Mouse (Mus musculus): ENCODE results near the gene Slc26a10. TPM values are rescaled to one million over a fixed set of nuclear protein-coding genes. Genes with fewer than 3 reads are reported as not detected.
A peak's percentile ranks its signal among the peaks of the same experiment; 100 is the strongest.
"Not testable (repeated sequence)": the region's sequence is repeated elsewhere in the genome, so short reads cannot be mapped to it uniquely, and the experiment has no call there.

Gene Slc26a10
- polyA plus RNA-seq, 1 experiment, result 1.0 TPM

DNA sequence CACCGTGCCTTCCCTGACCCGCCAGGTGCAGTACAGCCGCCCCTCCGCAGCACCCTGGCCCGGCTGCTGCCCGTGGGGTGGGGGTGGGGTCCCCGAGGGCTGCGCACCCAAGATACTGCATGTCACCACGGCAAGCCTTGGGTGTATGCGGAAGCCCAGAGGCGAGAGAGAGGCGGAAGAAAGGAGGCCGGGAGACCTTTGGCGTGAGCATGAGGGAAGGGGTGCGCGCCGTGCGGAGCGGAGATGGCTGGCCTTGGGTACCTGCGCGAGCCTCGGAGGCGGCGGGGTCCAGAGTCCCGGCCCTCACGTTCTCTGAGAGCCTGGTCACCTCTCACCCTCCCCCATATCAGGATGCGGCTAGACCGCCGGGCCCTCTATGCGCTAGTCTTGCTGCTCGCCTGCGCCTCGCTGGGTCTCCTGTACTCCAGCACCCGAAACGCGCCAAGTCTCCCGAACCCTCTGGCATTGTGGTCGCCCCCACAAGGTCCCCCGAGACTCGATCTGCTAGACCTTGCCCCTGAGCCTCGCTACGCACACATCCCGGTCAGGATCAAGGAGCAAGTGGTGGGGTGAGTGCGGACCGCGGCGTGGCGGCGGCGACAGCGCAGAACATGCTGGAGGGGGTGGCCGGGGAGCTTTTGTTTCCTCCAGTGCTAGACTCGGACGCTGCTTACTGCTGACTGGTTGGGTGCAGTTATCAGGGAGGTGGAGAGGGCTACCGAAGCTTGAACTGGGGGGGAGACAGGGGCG lies 14.6 kb downstream of the Slc26a10 start:
- H3K27ac ChIP-seq (replicated peaks; ENCODE audit: low read depth, low read length), result no peak overlapping the region
- H3K4me1 ChIP-seq (ENCODE audit: control insufficient read depth, insufficient read depth, insufficient read length, low read length), result peaks cover under 1% of the 10 kb centered on the region; the same call in 1 of the 2 replicates
- H3K4me3 ChIP-seq (ENCODE audit: insufficient read depth, low read depth, low read length), result peak overlapping the region; percentile 65

DNA sequence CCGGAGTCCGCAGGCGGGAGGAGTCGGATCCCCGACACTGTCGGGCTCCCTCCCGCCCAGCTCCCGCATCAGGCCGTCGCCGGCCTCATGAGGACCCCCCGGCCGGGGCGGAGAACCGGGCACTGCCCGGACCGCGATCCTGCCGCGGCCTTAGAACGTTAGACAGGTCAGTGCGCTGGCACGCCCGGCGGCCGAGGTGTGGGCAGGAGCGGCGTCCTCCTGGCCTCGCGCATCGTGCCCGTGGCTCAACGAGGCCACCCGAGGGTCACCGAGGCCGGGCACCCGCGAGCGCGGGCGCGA lies 15.1 kb downstream of the Slc26a10 start:
- H3K27ac ChIP-seq (replicated peaks; ENCODE audit: low read depth, low read length), result no peak overlapping the region
- no peaks in the 10 kb centered on the region for H3K4me1 ChIP-seq (ENCODE audit: control insufficient read depth, insufficient read depth, insufficient read length, low read length)
- peak overlapping the region; percentile 65 for H3K4me3 ChIP-seq (ENCODE audit: insufficient read depth, low read depth, low read length)

DNA sequence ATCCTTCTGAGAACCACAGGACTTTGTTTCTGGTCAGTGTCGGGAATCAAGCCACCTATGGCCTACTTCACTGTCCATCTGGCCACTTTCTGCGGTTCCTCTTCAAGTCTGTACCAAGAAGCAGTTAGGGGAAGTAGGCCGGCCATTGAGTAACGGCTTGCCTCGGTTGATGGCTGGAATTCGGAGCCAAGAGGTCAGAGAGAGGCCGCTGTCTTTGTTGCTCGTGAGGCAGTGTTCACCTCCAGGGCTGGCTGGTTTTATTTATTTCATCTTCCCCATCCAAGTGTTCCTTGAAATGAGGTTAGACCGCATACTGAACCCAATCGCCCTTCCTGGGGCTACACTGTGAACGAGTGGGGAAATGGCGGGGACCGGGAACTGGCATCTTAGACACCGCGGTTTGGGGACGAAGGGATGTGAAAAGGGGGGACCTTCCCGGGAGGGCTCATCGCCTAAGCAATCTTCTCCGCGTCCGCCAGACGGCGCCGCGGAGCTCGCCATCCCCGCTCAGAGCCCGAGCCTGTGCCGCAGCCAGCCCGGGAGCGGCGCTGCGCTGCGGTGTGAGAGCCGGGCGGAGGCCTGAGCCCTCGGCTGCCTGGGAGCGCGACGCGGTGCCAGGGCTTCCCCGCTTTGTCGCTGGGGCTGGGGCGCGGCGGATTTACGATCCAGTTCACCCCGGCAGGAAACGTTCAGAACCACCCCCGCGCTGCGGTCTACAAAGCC lies 15.7 kb downstream of the Slc26a10 start, which contains the start of gene B4galnt1:
Gene B4galnt1 (plus strand): TSS at position 595 of the 723 bp plus-strand sequence.
- H3K27ac ChIP-seq (replicated peaks; ENCODE audit: low read depth, low read length), result peak within 1 kb of the TSS; percentile 17; the same call in 1 of the 2 replicates
- no peaks in the 10 kb centered on the region for H3K4me1 ChIP-seq (ENCODE audit: control insufficient read depth, insufficient read depth, insufficient read length, low read length)

DNA sequence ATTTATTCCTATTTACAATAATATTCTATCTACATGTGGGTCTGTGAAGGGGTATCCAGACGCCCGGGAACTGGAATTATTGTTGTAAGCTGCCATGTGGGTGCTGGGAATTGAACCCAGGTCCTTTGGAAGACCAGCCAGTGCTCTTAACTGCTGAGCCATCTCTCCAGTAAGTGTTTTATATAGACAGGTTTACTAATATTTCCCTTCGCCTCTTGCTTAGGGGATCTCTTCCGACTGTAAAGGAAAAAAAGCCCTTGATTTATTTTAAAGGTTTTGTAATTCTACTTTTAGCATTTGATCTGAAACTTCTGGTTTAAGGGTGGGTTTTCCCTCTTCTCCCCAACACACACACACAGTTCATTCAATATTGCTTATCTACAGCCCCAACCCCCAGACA lies 16.3 kb downstream of the Slc26a10 start:
- Histone ChIP-seq H3K4me3 (ENCODE audit: insufficient read depth, low read depth, low read length) (no peak overlapping the region), H3K4me1 (ENCODE audit: control insufficient read depth, insufficient read depth, insufficient read length, low read length) (no peaks in the 10 kb centered on the region), H3K27ac (replicated peaks; ENCODE audit: low read depth, low read length) (no peak overlapping the region)

More for the DNA sequence above, 15.7 kb downstream of the Slc26a10 start, which contains the start of gene B4galnt1:
- H3K4me3 ChIP-seq (ENCODE audit: insufficient read depth, low read depth, low read length), result peak within 1 kb of the TSS; percentile 65

DNA sequence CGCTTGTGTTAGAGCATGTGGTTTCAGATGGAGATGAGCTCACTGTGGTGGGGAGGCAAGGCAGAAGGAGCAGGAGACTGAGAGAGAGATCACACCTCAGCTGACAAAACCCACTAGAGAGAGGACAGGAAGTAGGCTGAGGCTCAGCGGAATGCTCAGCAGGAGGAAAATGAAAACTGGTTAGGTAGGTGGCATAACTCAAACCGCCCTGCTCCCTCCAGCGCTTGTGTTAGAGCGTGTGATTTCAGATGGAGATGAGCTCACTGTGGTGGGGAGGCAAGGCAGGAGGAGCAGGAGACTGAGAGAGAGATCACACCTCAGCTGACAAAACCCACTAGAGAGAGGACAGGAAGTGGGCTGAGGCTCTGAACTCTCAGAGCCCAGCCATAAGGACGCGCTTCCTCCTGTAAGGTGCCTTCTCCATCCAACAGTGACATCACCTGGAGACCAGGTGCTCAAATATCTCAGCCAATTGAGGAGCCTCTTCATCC lies 17.6 kb downstream of the Slc26a10 start:
- H3K4me1 ChIP-seq (ENCODE audit: control insufficient read depth, insufficient read depth, insufficient read length, low read length); H3K4me3 ChIP-seq (ENCODE audit: insufficient read depth, low read depth, low read length); H3K27ac ChIP-seq (replicated peaks; ENCODE audit: low read depth, low read length): not testable (repeated sequence)

DNA sequence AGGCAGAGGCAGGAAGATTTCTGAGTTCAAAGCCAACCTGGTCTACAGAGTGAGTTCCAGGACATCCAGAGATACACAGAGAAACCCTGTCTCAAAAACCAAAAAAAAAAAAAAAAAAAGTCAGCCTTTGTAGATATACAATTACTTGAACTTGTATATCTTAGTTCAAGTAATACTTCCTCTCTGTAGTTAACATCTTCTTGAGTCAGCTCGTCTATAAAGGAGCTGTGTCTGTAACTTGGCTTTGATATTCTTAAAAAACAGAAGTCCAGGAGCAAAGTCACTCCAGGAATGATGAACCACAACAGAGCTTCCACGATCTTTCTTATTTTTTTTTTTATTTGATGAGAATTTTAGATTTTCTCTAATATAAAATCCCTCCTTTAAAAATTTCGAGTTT lies 19.7 kb downstream of the Slc26a10 start:
- Histone ChIP-seq H3K4me3 (ENCODE audit: insufficient read depth, low read depth, low read length) (no peak overlapping the region), H3K4me1 (ENCODE audit: control insufficient read depth, insufficient read depth, insufficient read length, low read length) (no peaks in the 10 kb centered on the region), H3K27ac (replicated peaks; ENCODE audit: low read depth, low read length) (no peak overlapping the region)

DNA sequence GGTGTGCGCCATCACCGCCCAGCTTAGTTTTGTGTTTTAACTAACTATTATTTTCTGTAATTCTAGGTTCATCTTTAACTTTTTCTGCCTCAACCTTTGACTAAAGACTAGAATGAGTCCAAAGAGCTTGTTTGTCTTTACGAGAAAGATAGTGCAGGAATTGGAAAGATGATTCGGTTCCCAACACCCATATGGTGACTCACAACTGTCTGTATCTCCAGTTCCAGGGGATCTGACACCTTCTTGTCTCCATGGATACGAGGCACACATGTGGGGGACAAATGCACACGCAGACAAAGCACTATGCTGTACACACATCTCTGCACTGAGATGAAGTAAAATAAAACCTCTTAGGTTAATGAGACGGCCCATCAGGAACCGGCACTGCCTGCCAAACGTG lies 20.4 kb downstream of the Slc26a10 start:
- Histone ChIP-seq H3K4me1 (ENCODE audit: control insufficient read depth, insufficient read depth, insufficient read length, low read length) (no peaks in the 10 kb centered on the region), H3K4me3 (ENCODE audit: insufficient read depth, low read depth, low read length) (no peak overlapping the region), H3K27ac (replicated peaks; ENCODE audit: low read depth, low read length) (no peak overlapping the region)

DNA sequence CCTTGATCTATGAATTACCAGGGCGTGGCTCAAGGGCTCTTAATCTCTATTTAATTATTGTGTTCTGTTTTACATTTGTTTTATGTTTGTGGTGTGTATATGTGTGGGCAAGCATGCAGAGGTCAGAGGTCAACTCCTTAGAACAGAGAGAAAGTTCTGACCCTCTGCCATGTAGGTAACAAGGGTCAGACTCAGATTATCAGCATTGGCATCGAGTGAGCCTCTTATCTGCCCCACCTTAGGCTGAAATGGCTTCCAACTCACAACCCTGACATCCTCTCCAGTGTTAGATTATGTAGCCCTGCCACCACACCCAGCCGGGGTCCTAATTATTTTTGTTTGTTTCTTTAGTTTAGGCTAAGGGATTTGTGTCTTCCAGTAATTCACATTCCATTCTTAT lies 22.0 kb downstream of the Slc26a10 start:
- Histone ChIP-seq H3K27ac (replicated peaks; ENCODE audit: low read depth, low read length) (no peak overlapping the region), H3K4me3 (ENCODE audit: insufficient read depth, low read depth, low read length) (no peak overlapping the region), H3K4me1 (ENCODE audit: control insufficient read depth, insufficient read depth, insufficient read length, low read length) (no peaks in the 10 kb centered on the region)

DNA sequence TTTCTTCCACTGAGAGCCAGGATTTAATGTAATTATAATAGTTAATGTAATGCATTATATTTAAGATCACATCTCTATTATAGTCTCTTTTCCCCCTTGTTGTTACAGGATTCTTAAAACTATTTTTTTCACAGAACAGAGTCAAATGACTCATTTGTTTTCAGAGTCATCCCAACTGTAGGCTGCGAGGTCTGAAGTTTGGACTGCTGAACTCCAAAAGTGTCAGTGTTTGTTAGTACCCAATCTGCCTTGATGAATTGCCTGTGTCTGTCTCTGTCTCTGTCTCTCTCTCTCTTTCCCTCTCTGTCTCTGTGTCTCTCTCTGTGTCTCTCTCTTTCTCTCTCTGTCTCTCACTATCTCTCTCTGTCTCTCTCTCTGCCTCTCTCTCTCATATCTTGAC lies 23.9 kb downstream of the Slc26a10 start:
- no peak overlapping the region for H3K4me3 ChIP-seq (ENCODE audit: insufficient read depth, low read depth, low read length)
- H3K27ac ChIP-seq (replicated peaks; ENCODE audit: low read depth, low read length), result no peak overlapping the region
- no peaks in the 10 kb centered on the region for H3K4me1 ChIP-seq (ENCODE audit: control insufficient read depth, insufficient read depth, insufficient read length, low read length)

DNA sequence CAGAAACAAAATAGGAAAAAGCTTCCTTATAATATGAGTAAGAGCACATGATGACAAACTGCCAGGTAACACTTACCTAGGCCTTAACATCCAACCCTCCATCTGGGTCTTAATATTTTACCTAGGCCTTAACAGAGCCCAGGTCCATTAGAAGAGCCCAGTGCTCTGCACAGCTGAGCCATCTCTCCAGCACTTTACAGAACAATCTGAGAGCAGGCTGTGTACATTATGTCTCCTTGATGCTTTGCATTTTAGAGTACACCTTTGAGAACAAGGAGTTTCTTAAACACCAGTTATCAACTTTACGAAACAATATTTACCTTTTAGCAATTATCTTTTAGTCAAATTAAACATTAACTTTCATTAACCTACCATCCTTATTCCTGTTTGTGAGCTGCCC lies 24.4 kb downstream of the Slc26a10 start:
- Histone ChIP-seq H3K27ac (replicated peaks; ENCODE audit: low read depth, low read length) (no peak overlapping the region), H3K4me1 (ENCODE audit: control insufficient read depth, insufficient read depth, insufficient read length, low read length) (no peaks in the 10 kb centered on the region), H3K4me3 (ENCODE audit: insufficient read depth, low read depth, low read length) (no peak overlapping the region)

DNA sequence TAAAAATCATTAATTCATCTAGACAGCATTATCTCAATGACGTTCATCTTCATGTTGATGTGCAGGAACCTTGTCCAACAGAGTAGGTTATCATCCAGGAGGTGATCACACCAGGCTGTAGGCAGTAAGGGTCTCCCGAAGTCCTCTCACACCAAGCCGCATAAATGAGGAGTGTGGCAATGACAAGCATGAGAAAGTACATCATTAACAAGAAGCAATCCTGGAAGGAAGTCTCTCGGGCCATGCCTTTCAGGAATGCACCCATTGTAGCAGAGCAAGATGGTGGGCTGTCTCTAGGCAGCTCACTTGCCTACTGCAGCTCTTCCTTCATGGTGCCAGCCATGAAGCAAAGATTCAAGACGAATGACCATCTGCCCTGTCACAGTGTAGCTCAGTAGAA lies 25.8 kb downstream of the Slc26a10 start:
- H3K4me3 ChIP-seq (ENCODE audit: insufficient read depth, low read depth, low read length), result no peak overlapping the region
- no peak overlapping the region for H3K27ac ChIP-seq (replicated peaks; ENCODE audit: low read depth, low read length)
- no peaks in the 10 kb centered on the region for H3K4me1 ChIP-seq (ENCODE audit: control insufficient read depth, insufficient read depth, insufficient read length, low read length)

DNA sequence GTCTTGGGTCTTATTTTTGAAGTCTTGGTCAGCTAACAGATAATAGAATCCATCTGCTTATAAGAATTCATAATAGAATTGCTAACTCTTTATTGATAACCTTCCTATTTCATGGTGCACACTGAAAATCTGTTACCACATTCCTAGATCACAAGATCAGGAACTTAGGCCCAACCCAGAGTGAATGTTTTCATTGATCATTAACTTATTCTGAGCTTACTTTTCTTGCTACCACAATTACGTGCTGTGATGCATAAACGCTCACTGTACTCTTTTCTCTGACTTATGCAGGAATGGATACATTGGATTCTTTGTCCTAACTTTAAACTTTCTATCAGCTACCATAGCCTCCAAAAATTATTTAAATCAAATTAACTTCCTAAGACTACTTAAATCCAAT lies 26.2 kb downstream of the Slc26a10 start:
- Histone ChIP-seq H3K4me1 (ENCODE audit: control insufficient read depth, insufficient read depth, insufficient read length, low read length) (no peaks in the 10 kb centered on the region), H3K4me3 (ENCODE audit: insufficient read depth, low read depth, low read length) (no peak overlapping the region), H3K27ac (replicated peaks; ENCODE audit: low read depth, low read length) (no peak overlapping the region)

DNA sequence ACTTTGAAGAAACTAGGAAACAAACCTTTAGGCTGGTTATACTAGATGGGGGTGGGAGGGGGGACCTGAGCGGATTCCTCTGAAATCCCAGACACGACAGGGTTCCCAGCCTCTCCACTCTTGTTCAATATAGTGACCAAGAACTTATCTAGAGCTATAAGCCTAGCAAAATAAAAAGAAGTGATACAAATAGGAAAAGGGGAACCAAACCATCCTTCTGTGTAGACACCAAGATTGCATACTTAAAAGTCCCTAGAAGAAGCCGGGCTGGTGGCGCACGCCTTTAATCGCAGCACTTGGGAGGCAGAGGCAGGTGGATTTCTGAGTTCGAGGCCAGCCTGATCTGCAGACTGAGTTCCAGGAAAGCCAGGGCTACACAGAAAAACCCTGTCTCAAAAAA lies 27.1 kb downstream of the Slc26a10 start:
- Histone ChIP-seq H3K4me1 (ENCODE audit: control insufficient read depth, insufficient read depth, insufficient read length, low read length) (no peaks in the 10 kb centered on the region), H3K27ac (replicated peaks; ENCODE audit: low read depth, low read length) (no peak overlapping the region), H3K4me3 (ENCODE audit: insufficient read depth, low read depth, low read length) (no peak overlapping the region)

DNA sequence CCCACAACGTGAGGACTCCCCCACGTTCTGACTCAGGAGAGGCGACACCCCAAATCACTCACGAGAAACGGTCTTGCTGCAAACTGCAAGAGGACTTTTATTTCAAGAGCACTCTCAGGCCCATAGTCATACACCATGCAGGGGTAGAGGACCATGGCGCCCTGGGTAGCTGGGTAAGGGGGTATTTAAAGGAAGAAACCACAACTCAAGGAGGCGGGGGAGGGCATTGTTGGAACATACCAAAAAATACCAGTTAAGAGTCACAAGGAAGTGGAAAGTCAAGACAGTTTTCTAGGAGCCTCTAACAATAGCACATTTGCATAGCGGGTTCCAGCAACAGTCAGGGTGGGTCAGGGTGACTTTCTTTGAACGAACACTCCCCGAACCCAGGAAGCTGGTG lies 27.9 kb downstream of the Slc26a10 start:
- H3K27ac ChIP-seq (replicated peaks; ENCODE audit: low read depth, low read length); H3K4me3 ChIP-seq (ENCODE audit: insufficient read depth, low read depth, low read length); H3K4me1 ChIP-seq (ENCODE audit: control insufficient read depth, insufficient read depth, insufficient read length, low read length): not testable (repeated sequence)

DNA sequence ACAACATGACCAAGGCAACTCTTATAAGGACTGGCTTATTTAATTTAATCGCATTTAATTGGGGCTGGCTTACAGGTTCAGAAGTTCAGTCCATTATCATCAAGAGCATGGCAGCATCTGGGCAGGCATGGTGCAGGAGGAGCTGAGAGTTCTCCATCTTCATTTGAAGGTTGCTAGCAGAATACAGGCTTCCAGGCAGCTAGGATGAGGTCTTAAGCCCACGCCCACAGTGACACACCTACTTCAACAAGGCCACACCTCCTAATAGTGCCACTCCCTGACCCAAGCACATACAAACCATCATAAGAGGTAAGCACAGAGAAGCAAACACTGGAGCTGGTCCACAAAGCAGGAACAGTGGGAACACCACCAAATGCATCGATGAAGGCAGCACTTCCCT lies 29.2 kb downstream of the Slc26a10 start:
- H3K4me3 ChIP-seq (ENCODE audit: insufficient read depth, low read depth, low read length); H3K4me1 ChIP-seq (ENCODE audit: control insufficient read depth, insufficient read depth, insufficient read length, low read length); H3K27ac ChIP-seq (replicated peaks; ENCODE audit: low read depth, low read length): not testable (repeated sequence)

DNA sequence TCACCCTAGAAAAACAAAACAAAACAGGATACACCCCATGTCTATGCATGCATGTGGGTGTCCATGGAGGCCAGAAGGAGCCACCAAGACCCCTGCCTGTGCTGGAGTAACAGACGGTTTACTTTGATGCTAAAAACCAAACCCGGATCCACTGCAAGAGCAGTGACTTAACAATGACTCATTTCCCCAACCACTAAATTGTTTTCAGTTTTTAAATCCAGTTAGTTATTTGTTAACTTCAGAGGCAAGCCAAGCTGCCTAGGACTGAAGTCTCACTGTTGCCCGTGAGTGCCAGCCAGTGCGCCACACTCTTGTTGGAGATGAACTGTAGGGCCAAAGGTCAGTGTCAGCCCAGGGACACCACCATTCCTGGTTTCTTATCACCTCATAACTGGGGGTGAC lies 30.0 kb downstream of the Slc26a10 start:
- Histone ChIP-seq H3K4me1 (ENCODE audit: control insufficient read depth, insufficient read depth, insufficient read length, low read length) (no peaks in the 10 kb centered on the region), H3K27ac (replicated peaks; ENCODE audit: low read depth, low read length) (no peak overlapping the region), H3K4me3 (ENCODE audit: insufficient read depth, low read depth, low read length) (no peak overlapping the region)
